Mouse (Mus musculus): ENCODE measurements around the gene Hdhd5. TPM values are rescaled to one million over a fixed set of nuclear protein-coding genes. Genes with fewer than 3 reads are reported as not detected.

Hdhd5 gene
- polyA plus RNA-seq, 1 experiment, result 33.0 TPM

DNA sequence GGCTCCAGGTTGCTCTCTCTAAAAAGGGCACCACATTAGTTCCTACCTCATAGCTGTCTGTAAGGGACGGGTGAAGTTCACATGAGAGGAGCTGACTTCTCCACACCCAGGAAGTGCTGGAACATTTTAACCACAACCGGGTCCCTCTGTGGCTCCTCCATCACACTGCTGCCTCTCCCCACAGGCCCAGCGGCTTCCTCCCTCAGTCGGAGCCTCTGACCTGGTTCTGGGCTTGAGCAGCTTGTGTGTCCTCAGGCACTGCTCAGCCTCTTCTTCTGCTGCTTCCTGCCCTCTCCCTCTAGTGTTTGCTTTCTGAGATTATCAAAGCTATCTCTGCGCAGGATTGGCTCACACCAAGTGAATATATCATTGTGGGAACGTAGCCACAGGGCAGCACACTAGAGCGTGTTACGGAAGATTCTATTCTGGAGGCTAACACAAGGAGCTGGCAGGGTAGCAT, 45.0 kb downstream of the Hdhd5 start:
- Histone ChIP-seq H3K4me3 (ENCODE audit: control insufficient read depth, low read depth, low read length) (no peak overlapping the region), H3K4me1 (ENCODE audit: control insufficient read depth, insufficient read depth, low read length) (no peaks in the 10 kb centered on the region), H3K36me3 (ENCODE audit: control insufficient read depth, insufficient read depth, low read length) (no peaks in the 10 kb centered on the region), H3K27me3 (ENCODE audit: control insufficient read depth, insufficient read depth, low read length) (no peaks in the 10 kb centered on the region), H3K27ac (ENCODE audit: control insufficient read depth, insufficient read depth, low read depth, low read length) (no peak overlapping the region)
- TF ChIP-seq CTCF (IDR thresholded peaks at IDR 0.05; ENCODE audit: control insufficient read depth, insufficient read depth, insufficient replicate concordance, low read depth, low read length) (no peak), POLR2A (IDR thresholded peaks at IDR 0.05; ENCODE audit: control insufficient read depth, low read depth, low read length) (no peak)

DNA sequence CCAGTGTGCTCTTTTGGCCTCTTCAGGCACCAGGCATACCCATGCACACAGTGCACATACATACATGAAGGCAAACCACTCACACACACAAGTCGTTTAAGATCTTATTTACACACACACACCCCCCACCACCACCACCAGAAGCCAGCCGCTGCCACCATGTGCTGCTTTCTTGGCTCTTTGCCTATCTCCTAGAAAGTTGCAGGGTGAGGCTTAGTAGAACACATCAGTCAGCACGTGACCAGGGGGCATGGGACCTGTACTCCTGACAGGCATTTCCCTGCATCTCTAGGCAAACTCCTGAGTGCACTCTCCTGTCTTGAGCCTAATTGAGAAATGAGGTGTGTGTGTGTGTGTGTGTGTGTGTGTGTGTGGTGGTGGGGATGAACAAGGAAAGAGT, 46.1 kb downstream of the Hdhd5 start:
- Histone ChIP-seq H3K4me1 (ENCODE audit: control insufficient read depth, insufficient read depth, low read length) (no peaks in the 10 kb centered on the region), H3K36me3 (ENCODE audit: control insufficient read depth, insufficient read depth, low read length) (no peaks in the 10 kb centered on the region), H3K27me3 (ENCODE audit: control insufficient read depth, insufficient read depth, low read length) (no peaks in the 10 kb centered on the region), H3K27ac (ENCODE audit: control insufficient read depth, insufficient read depth, low read depth, low read length) (no peak overlapping the region), H3K4me3 (ENCODE audit: control insufficient read depth, low read depth, low read length) (no peak overlapping the region)
- TF ChIP-seq POLR2A (IDR thresholded peaks at IDR 0.05; ENCODE audit: control insufficient read depth, low read depth, low read length), result no peak
- TF ChIP-seq CTCF (IDR thresholded peaks at IDR 0.05; ENCODE audit: control insufficient read depth, insufficient read depth, insufficient replicate concordance, low read depth, low read length), result no peak

GRCm38 (mm10) chr6:120483211-120483626, 47.9 kb downstream of the Hdhd5 start:
- Histone ChIP-seq H3K27me3 (ENCODE audit: control insufficient read depth, insufficient read depth, low read length) (no peaks in the 10 kb centered on the region), H3K4me3 (ENCODE audit: control insufficient read depth, low read depth, low read length) (no peak overlapping the region), H3K27ac (ENCODE audit: control insufficient read depth, insufficient read depth, low read depth, low read length) (no peak overlapping the region), H3K4me1 (ENCODE audit: control insufficient read depth, insufficient read depth, low read length) (no peaks in the 10 kb centered on the region), H3K36me3 (ENCODE audit: control insufficient read depth, insufficient read depth, low read length) (no peaks in the 10 kb centered on the region)
- TF ChIP-seq CTCF (IDR thresholded peaks at IDR 0.05; ENCODE audit: control insufficient read depth, insufficient read depth, insufficient replicate concordance, low read depth, low read length), result no peak; the same call in 1 of the 2 replicates
- TF ChIP-seq POLR2A (IDR thresholded peaks at IDR 0.05; ENCODE audit: control insufficient read depth, low read depth, low read length), result no peak

DNA sequence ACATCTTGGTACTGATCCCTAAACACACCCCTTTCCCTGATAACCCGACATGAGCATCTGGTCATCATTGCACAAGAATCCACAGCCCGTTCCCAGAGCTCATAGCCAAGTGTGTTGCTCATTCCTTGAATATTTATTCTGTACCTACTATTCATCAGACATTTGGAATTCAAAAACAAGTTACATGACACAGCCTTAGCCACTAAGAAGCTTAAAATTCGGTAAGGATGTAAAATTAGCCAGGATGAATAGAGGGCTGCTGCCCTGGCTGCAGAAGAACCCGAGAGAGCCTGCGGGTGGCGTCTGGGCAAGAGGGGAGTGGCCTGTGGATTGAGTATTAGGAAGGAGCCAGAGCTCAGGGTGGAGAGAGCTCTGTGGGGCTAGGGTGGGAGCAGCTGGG, 48.4 kb downstream of the Hdhd5 start:
- no peaks in the 10 kb centered on the region for H3K4me1 ChIP-seq (ENCODE audit: control insufficient read depth, insufficient read depth, low read length)
- no peak for TF ChIP-seq POLR2A (IDR thresholded peaks at IDR 0.05; ENCODE audit: control insufficient read depth, low read depth, low read length)
- no peaks in the 10 kb centered on the region for H3K36me3 ChIP-seq (ENCODE audit: control insufficient read depth, insufficient read depth, low read length)

GRCm38 (mm10) chr6:120482021-120482420, 49.1 kb downstream of the Hdhd5 start:
- Histone ChIP-seq H3K4me3 (ENCODE audit: control insufficient read depth, low read depth, low read length) (no peak overlapping the region), H3K27ac (ENCODE audit: control insufficient read depth, insufficient read depth, low read depth, low read length) (no peak overlapping the region), H3K4me1 (ENCODE audit: control insufficient read depth, insufficient read depth, low read length) (no peaks in the 10 kb centered on the region), H3K36me3 (ENCODE audit: control insufficient read depth, insufficient read depth, low read length) (no peaks in the 10 kb centered on the region), H3K27me3 (ENCODE audit: control insufficient read depth, insufficient read depth, low read length) (no peaks in the 10 kb centered on the region)
- TF ChIP-seq POLR2A (IDR thresholded peaks at IDR 0.05; ENCODE audit: control insufficient read depth, low read depth, low read length) (no peak), CTCF (IDR thresholded peaks at IDR 0.05; ENCODE audit: control insufficient read depth, insufficient read depth, insufficient replicate concordance, low read depth, low read length) (no peak)

More for the DNA sequence above, 48.4 kb downstream of the Hdhd5 start:
- H3K4me3 ChIP-seq (ENCODE audit: control insufficient read depth, low read depth, low read length), result no peak overlapping the region
- H3K27ac ChIP-seq (ENCODE audit: control insufficient read depth, insufficient read depth, low read depth, low read length), result no peak overlapping the region
- no peaks in the 10 kb centered on the region for H3K27me3 ChIP-seq (ENCODE audit: control insufficient read depth, insufficient read depth, low read length)

DNA sequence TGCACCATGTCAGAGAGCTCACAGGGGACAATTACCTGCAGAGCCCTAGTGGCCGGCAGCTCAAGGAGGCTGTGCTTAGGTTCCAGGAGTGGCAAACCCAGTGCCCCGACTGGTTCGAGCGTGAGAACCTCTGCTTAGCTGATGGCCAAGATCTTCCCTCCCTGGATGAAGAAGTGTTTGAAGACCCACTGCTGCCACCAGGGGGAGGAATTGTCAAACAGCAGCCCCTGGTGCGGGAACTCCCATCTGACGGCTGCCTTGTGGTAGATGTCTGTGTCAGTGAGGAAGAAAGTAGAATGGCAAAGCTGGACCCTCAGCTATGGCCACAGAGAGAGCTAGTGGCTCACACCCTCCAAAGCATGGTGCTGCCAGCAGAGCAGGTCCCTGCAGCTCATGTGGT, 49.6 kb downstream of the Hdhd5 start:
- Histone ChIP-seq H3K36me3 (ENCODE audit: control insufficient read depth, insufficient read depth, low read length) (no peaks in the 10 kb centered on the region), H3K4me1 (ENCODE audit: control insufficient read depth, insufficient read depth, low read length) (no peaks in the 10 kb centered on the region), H3K4me3 (ENCODE audit: control insufficient read depth, low read depth, low read length) (no peak overlapping the region), H3K27ac (ENCODE audit: control insufficient read depth, insufficient read depth, low read depth, low read length) (no peak overlapping the region), H3K27me3 (ENCODE audit: control insufficient read depth, insufficient read depth, low read length) (no peaks in the 10 kb centered on the region)
- TF ChIP-seq POLR2A (IDR thresholded peaks at IDR 0.05; ENCODE audit: control insufficient read depth, low read depth, low read length) (no peak), CTCF (IDR thresholded peaks at IDR 0.05; ENCODE audit: control insufficient read depth, insufficient read depth, insufficient replicate concordance, low read depth, low read length) (no peak; the same call in 1 of the 2 replicates)

GRCm38 (mm10) chr6:120480361-120480760, 50.8 kb downstream of the Hdhd5 start:
- Histone ChIP-seq H3K27ac (ENCODE audit: control insufficient read depth, insufficient read depth, low read depth, low read length) (no peak overlapping the region), H3K36me3 (ENCODE audit: control insufficient read depth, insufficient read depth, low read length) (no peaks in the 10 kb centered on the region), H3K4me1 (ENCODE audit: control insufficient read depth, insufficient read depth, low read length) (no peaks in the 10 kb centered on the region), H3K4me3 (ENCODE audit: control insufficient read depth, low read depth, low read length) (no peak overlapping the region), H3K27me3 (ENCODE audit: control insufficient read depth, insufficient read depth, low read length) (no peaks in the 10 kb centered on the region)
- TF ChIP-seq CTCF (IDR thresholded peaks at IDR 0.05; ENCODE audit: control insufficient read depth, insufficient read depth, insufficient replicate concordance, low read depth, low read length) (no peak), POLR2A (IDR thresholded peaks at IDR 0.05; ENCODE audit: control insufficient read depth, low read depth, low read length) (no peak)

- Histone ChIP-seq H3K27ac (ENCODE audit: control insufficient read depth, insufficient read depth, low read depth, low read length) (no peak overlapping the region), H3K36me3 (ENCODE audit: control insufficient read depth, insufficient read depth, low read length) (no peaks in the 10 kb centered on the region), H3K4me3 (ENCODE audit: control insufficient read depth, low read depth, low read length) (no peak overlapping the region), H3K4me1 (ENCODE audit: control insufficient read depth, insufficient read depth, low read length) (no peaks in the 10 kb centered on the region), H3K27me3 (ENCODE audit: control insufficient read depth, insufficient read depth, low read length) (no peaks in the 10 kb centered on the region)
- no peak for TF ChIP-seq CTCF (IDR thresholded peaks at IDR 0.05; ENCODE audit: control insufficient read depth, insufficient read depth, insufficient replicate concordance, low read depth, low read length)
- TF ChIP-seq POLR2A (IDR thresholded peaks at IDR 0.05; ENCODE audit: control insufficient read depth, low read depth, low read length), result no peak
Measured at GRCm38 (mm10) chr6:120479302-120479701, 51.8 kb downstream of the Hdhd5 start.

Data from testis, adult 2 months (tissue).